Mouse (Mus musculus) liver, embryonic 12.5 days (tissue): ENCODE results near the gene Abcg5. TPM values are rescaled to one million over a fixed set of nuclear protein-coding genes. Genes with fewer than 3 reads are reported as not detected.

Experiments used
- ATAC-seq: fragments of 200-750 bp; cut with Nextera tagmentation; 2 replicates; pipeline ENCODE4 v1.8.0; 2017; ENCODE audit warnings: moderate number of reproducible peaks, mild to moderate bottlenecking, moderate library complexity
- H3K27ac ChIP-seq: fragments of 300-500 bp; sonication (generic); 2 replicates; pipeline ENCODE4 v1.5.1; 2016; ENCODE audit warnings: mild to moderate bottlenecking
- H3K27me3 ChIP-seq: fragments of 300-500 bp; sonication (generic); replicated peaks from 2 replicates; pipeline ENCODE4 v1.6.1; 2016; ENCODE audit warnings: mild to moderate bottlenecking, moderate library complexity
- H3K36me3 ChIP-seq: fragments of 300-500 bp; sonication (generic); 2 replicates; pipeline ENCODE4 v1.6.1; 2016; ENCODE audit warnings: mild to moderate bottlenecking, moderate library complexity
- H3K4me1 ChIP-seq: fragments of 300-500 bp; sonication (generic); 2 replicates; pipeline ENCODE4 v1.6.1; 2016
- H3K4me2 ChIP-seq: fragments of 300-500 bp; sonication (generic); 2 replicates; pipeline ENCODE4 v1.6.1; 2016; ENCODE audit warnings: mild to moderate bottlenecking, moderate library complexity
- H3K4me3 ChIP-seq: fragments of 300-500 bp; sonication (generic); 2 replicates; pipeline ENCODE4 v1.5.1; 2016; ENCODE audit warnings: mild to moderate bottlenecking, moderate library complexity
- H3K9ac ChIP-seq: fragments of 300-500 bp; sonication (generic); 2 replicates; pipeline ENCODE4 v1.6.1; 2016; ENCODE audit warnings: mild to moderate bottlenecking, moderate library complexity
- H3K9me3 ChIP-seq: fragments of 300-500 bp; sonication (generic); replicated peaks from 2 replicates; pipeline ENCODE4 v1.6.1; 2016; ENCODE audit warnings: mild to moderate bottlenecking, moderate library complexity
- WGBS: fragments of 180-500 bp; shearing (Covaris S2); methylation state at CpG from one replicate; pipeline ENCODE4 v1.1.7; 2016; ENCODE audit not compliant: insufficient replicate concordance; 5-methylcytosine and 5-hydroxymethylcytosine counted together
- polyA plus RNA-seq: library from polyadenylated mRNA; unstranded; fragments of >200 nt; fragmentation: Nextera tagmentation; extraction: Ambion mirVana; gene quantifications from 2 replicates; pipeline ENCODE4 v1.2.1, GENCODE M21; 2016

Abcg5 gene
- polyA plus RNA-seq, 1 experiment from 2014 or later = 0.14 TPM

DNA sequence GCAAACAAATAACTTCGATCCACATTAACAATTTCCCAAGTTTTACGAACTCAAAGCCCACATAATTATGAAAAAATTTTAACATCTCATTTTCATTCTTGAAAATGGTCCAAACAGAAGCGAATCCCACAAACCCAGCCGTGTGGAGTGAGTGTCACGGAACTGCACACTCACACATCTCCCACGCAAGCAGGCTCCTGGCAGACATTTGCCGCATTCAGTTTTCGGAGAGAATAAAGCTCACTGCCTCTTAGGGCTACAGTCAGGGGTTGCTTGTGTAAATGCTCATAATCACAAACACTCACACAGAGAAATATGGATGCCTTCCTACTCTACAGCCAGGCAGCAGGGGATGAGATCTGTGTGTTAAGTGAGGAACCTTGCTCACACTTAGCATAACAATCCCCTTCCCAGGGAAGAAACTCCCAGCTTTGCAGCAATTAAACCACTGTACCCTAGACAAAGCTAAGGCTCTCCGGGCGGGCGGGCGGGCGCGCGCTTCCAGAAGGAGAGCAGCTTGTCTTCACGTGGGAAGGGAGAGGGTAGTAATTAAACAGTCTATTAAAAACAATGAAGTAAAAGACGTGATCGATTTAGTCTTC, 30.9 kb upstream of the Abcg5 start:
- no peak overlapping the region for H3K9ac ChIP-seq
- H3K4me2 ChIP-seq = no peak overlapping the region
- H3K36me3 ChIP-seq = peaks cover 82% of the 10 kb centered on the region
- H3K27ac ChIP-seq = no peak overlapping the region
- no peak for ATAC-seq
- H3K4me1 ChIP-seq = no peaks in the 10 kb centered on the region
- H3K9me3 ChIP-seq = no peaks in the 10 kb centered on the region
- WGBS = 90% methylated on average over 18 of the region's 18 CpGs
- H3K27me3 ChIP-seq = no peaks in the 10 kb centered on the region
- H3K4me3 ChIP-seq = no peak overlapping the region

GRCm38 (mm10) chr17:84709403-84709851, 26.6 kb upstream of the Abcg5 start:
- H3K36me3 ChIP-seq = peaks cover 87% of the 10 kb centered on the region
- H3K9me3 ChIP-seq = no peaks in the 10 kb centered on the region
- 86% methylated on average over 17 of the region's 17 CpGs for WGBS
- H3K4me1 ChIP-seq = no peaks in the 10 kb centered on the region
- H3K4me3 ChIP-seq = no peak overlapping the region
- H3K27me3 ChIP-seq = no peaks in the 10 kb centered on the region
- H3K27ac ChIP-seq = no peak overlapping the region
- no peak for ATAC-seq
- H3K9ac ChIP-seq = no peak overlapping the region
- no peak overlapping the region for H3K4me2 ChIP-seq

GRCm38 (mm10) chr17:84708818-84709217, 26.0 kb upstream of the Abcg5 start:
- no peak for ATAC-seq
- H3K27me3 ChIP-seq = no peaks in the 10 kb centered on the region
- H3K36me3 ChIP-seq = peaks cover 90% of the 10 kb centered on the region
- 82% methylated on average over 7 of the region's 7 CpGs for WGBS
- no peak overlapping the region for H3K27ac ChIP-seq
- H3K9ac ChIP-seq = no peak overlapping the region
- no peak overlapping the region for H3K4me2 ChIP-seq
- no peak overlapping the region for H3K4me3 ChIP-seq
- no peaks in the 10 kb centered on the region for H3K9me3 ChIP-seq
- H3K4me1 ChIP-seq = no peaks in the 10 kb centered on the region

DNA sequence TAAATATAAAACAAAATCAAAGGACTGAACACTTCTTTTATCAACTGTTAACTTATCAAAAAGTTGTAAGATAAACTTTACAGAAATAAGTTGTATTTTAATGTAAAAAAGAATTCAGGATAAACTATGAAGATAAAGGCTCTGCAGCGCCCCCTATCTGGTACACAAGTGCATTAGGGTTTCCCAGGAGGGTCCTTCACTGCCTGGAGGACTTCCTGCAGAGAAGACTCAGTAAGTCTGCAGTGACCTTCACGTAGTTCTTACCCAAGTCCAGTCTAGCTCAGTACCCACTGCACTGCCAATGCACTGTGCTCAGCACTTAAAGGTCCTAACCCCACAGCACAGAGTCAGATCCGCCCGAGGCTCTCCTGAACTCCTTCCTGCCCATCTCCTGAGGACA, 24.6 kb upstream of the Abcg5 start:
- no peak overlapping the region for H3K4me2 ChIP-seq
- H3K9ac ChIP-seq = no peak overlapping the region
- peaks cover 82% of the 10 kb centered on the region for H3K36me3 ChIP-seq
- WGBS = 62% methylated on average over 4 of the region's 4 CpGs
- no peak overlapping the region for H3K27ac ChIP-seq
- no peak overlapping the region for H3K4me3 ChIP-seq
- ATAC-seq = no peak
- H3K27me3 ChIP-seq = no peaks in the 10 kb centered on the region
- H3K9me3 ChIP-seq = no peaks in the 10 kb centered on the region
- no peaks in the 10 kb centered on the region for H3K4me1 ChIP-seq

DNA sequence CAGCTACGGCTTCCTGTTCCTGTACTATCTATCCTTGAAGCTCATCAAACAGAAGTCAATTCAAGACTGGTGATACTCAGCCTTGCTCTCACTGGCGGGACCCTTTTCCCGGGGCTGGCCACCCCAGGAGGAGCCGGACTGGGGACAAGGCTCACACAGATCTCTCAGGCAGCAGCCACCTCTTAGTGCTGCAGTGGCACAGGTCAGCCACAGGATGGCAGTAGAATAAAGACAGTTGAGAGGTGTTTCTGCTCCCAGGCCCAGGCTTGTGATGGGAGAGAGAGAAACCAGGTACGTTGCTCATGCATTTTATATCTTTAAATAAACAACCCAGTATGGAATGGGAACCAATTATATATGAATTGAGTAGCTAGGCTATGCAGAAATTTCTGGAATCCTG, 15.9 kb upstream of the Abcg5 start:
- peaks cover 9% of the 10 kb centered on the region; the same call in 1 of the 2 replicates for H3K27me3 ChIP-seq
- H3K36me3 ChIP-seq = peaks cover 5% of the 10 kb centered on the region
- no peak overlapping the region for H3K4me2 ChIP-seq
- no peaks in the 10 kb centered on the region; the same call in 1 of the 2 replicates for H3K4me1 ChIP-seq
- WGBS = 29% methylated on average over 5 of the region's 5 CpGs
- H3K27ac ChIP-seq = no peak overlapping the region
- no peak for ATAC-seq
- no peak overlapping the region for H3K9ac ChIP-seq
- H3K9me3 ChIP-seq = no peaks in the 10 kb centered on the region
- no peak overlapping the region for H3K4me3 ChIP-seq

- Histone ChIP-seq H3K9ac (no peak overlapping the region), H3K27ac (no peak overlapping the region), H3K4me2 (no peak overlapping the region), H3K4me1 (peaks cover 4% of the 10 kb centered on the region; the same call in 1 of the 2 replicates), H3K36me3 (no peaks in the 10 kb centered on the region), H3K27me3 (peaks cover 25% of the 10 kb centered on the region; the same call in 1 of the 2 replicates), H3K4me3 (no peak overlapping the region), H3K9me3 (no peaks in the 10 kb centered on the region)
- ATAC-seq = no peak
- 65% methylated on average over 6 of the region's 6 CpGs for whole genome bisulfite sequencing
Observed at GRCm38 (mm10) chr17:84696537-84696936, 13.7 kb upstream of the Abcg5 start.

DNA sequence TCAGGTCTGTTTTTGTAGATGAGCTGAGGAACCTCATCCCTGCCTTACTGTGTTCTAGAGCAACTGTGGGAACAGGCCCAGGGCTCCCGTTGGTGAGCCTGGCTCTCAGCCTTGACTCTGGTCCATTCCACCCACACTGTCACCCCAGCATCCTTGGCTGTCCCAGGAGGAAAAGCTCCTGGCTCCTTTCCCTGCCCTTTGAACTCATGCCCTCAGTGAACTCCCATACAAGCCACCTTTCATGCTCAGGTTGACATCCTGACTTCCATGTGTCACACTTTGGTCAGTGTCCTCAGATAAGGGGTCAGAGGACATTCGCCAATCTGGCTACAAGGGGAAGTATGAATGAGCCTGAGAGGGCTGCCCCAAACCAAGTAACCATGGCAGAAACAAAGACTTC, 10.9 kb upstream of the Abcg5 start:
- Histone ChIP-seq H3K4me1 (0 out of 2 replicates have a peak, but pooled peaks cover 8% of the 10 kb centered on the region), H3K27ac (no peak overlapping the region), H3K27me3 (peaks cover 28% of the 10 kb centered on the region; the same call in 1 of the 2 replicates), H3K4me2 (no peak overlapping the region), H3K9ac (no peak overlapping the region), H3K4me3 (no peak overlapping the region), H3K36me3 (no peaks in the 10 kb centered on the region), H3K9me3 (no peaks in the 10 kb centered on the region)
- no peak for ATAC-seq
- WGBS = 46% methylated on average over 2 of the region's 2 CpGs

- Histone ChIP-seq H3K27me3 (peaks cover 19% of the 10 kb centered on the region; the same call in 1 of the 2 replicates), H3K9ac (no peak overlapping the region), H3K4me3 (no peak overlapping the region), H3K9me3 (no peaks in the 10 kb centered on the region), H3K27ac (no peak overlapping the region), H3K4me1 (0 out of 2 replicates have a peak, but pooled peaks cover 8% of the 10 kb centered on the region), H3K36me3 (no peaks in the 10 kb centered on the region), H3K4me2 (no peak overlapping the region)
- no peak for ATAC-seq
- 77% methylated on average over 5 of the region's 5 CpGs for WGBS
Observed at GRCm38 (mm10) chr17:84690111-84690510, 7.3 kb upstream of the Abcg5 start.

DNA sequence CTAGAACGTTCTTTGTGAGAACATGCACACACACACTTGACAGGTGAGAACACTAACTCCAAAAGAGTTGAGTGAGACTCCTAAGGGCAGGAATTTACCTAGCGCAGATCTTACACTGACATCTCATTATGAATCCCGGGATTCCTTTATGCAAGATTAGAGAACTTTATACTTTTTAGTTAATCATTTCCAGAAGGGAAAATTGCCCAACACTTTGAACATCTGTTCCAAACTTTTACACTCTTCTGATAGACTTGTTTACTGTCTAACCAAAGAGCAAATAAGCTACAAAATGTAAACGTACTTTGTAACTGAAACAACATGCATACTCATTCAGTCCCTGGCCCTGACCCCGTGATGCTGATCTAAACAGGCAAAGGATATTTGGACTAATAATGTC, 6.5 kb upstream of the Abcg5 start:
- Histone ChIP-seq H3K9me3 (no peaks in the 10 kb centered on the region), H3K4me3 (no peak overlapping the region), H3K27ac (no peak overlapping the region), H3K27me3 (peaks cover 19% of the 10 kb centered on the region; the same call in 1 of the 2 replicates), H3K36me3 (no peaks in the 10 kb centered on the region), H3K4me2 (no peak overlapping the region), H3K9ac (no peak overlapping the region), H3K4me1 (0 out of 2 replicates have a peak, but pooled peaks cover 8% of the 10 kb centered on the region)
- peak; percentile 40 for ATAC-seq
- WGBS = 63% methylated on average over 5 of the region's 5 CpGs

GRCm38 (mm10) chr17:84688834-84689233, 6.0 kb upstream of the Abcg5 start:
- Histone ChIP-seq H3K4me3 (no peak overlapping the region), H3K4me2 (no peak overlapping the region), H3K9ac (no peak overlapping the region), H3K9me3 (no peaks in the 10 kb centered on the region), H3K27ac (no peak overlapping the region), H3K36me3 (no peaks in the 10 kb centered on the region), H3K27me3 (peaks cover 19% of the 10 kb centered on the region; the same call in 1 of the 2 replicates), H3K4me1 (0 out of 2 replicates have a peak, but pooled peaks cover 8% of the 10 kb centered on the region)
- 44% methylated on average over 11 of the region's 11 CpGs for WGBS
- no peak for ATAC-seq

- no peak overlapping the region for H3K4me3 ChIP-seq
- H3K27me3 ChIP-seq = peaks cover 17% of the 10 kb centered on the region; the same call in 1 of the 2 replicates
- no peaks in the 10 kb centered on the region for H3K9me3 ChIP-seq
- no peak overlapping the region for H3K4me2 ChIP-seq
- H3K9ac ChIP-seq = no peak overlapping the region
- no peaks in the 10 kb centered on the region for H3K36me3 ChIP-seq
- no peak overlapping the region for H3K27ac ChIP-seq
- no peak for ATAC-seq
- WGBS = 72% methylated on average over 5 of the region's 5 CpGs
- H3K4me1 ChIP-seq = 0 out of 2 replicates have a peak, but pooled peaks cover 8% of the 10 kb centered on the region
Observed at GRCm38 (mm10) chr17:84687994-84688393, 5.2 kb upstream of the Abcg5 start.

GRCm38 (mm10) chr17:84685286-84685685, 2.5 kb upstream of the Abcg5 start:
- WGBS = 69% methylated on average over 4 of the region's 4 CpGs
- no peak overlapping the region for H3K4me2 ChIP-seq
- no peaks in the 10 kb centered on the region for H3K27me3 ChIP-seq
- ATAC-seq = no peak
- no peaks in the 10 kb centered on the region for H3K9me3 ChIP-seq
- no peak overlapping the region for H3K27ac ChIP-seq
- H3K9ac ChIP-seq = no peak overlapping the region
- no peaks in the 10 kb centered on the region for H3K36me3 ChIP-seq
- no peak overlapping the region for H3K4me3 ChIP-seq
- H3K4me1 ChIP-seq = 0 out of 2 replicates have a peak, but pooled peaks cover 3% of the 10 kb centered on the region
